Mouse (Mus musculus) bone marrow, adult 2 months (tissue): ENCODE results near the gene Rapgef4.

ENCODE experiments used
- CTCF ChIP-seq: fragments of 200-500 bp; IDR thresholded peaks from 2 replicates; pipeline ENCODE4 v1.5.1; 2011; ENCODE audit warnings: low read length, control low read depth; ENCODE audit not compliant: control insufficient read depth, insufficient read depth
- POLR2A ChIP-seq: fragments of 200-500 bp; IDR thresholded peaks from 2 replicates; pipeline ENCODE4 v1.6.1; 2011; ENCODE audit warnings: low read depth, mild to moderate bottlenecking, control low read depth, low read length, borderline replicate concordance; ENCODE audit not compliant: control insufficient read depth

GRCm38 (mm10) chr2:72139863-72140845 lies 159.1 kb downstream of the Rapgef4 start:
- TF ChIP-seq POLR2A (no peak), CTCF (no peak)
